Mouse (Mus musculus) heart, embryonic 14.5 days (tissue): ENCODE measurements around the gene Jmjd8. TPM values are rescaled to one million over a fixed set of nuclear protein-coding genes. Genes with fewer than 3 reads are reported as not detected.
A peak's percentile ranks its signal among the peaks of the same experiment; 100 is the strongest.

Experiments used
- ATAC-seq: fragments of 200-750 bp; cut with Nextera tagmentation; 2 replicates; pipeline ENCODE4 v1.8.0; 2017; ENCODE audit warnings: low read depth, moderate TSS enrichment; ENCODE audit not compliant: insufficient number of reproducible peaks, insufficient read depth, low FRiP score
- H3K27ac ChIP-seq, 2 experiments: fragments of 200-500 bp in 1 of 2; fragments of 300-500 bp in 1 of 2; sonication (generic) in 1 of 2; replicated peaks in 1 of 2; 2 replicates each; pipeline ENCODE4 v1.5.1; 2012 to 2014; ENCODE audit warnings: low read depth in 2 of 2, low read length in 2 of 2, control low read depth in 1 of 2, mild to moderate bottlenecking in 1 of 2, mixed read lengths in 1 of 2; ENCODE audit not compliant: control insufficient read depth in 1 of 2, insufficient read depth in 1 of 2
- H3K27me3 ChIP-seq: fragments of 300-500 bp; sonication (generic); 2 replicates; pipeline ENCODE4 v1.6.1; 2014; ENCODE audit warnings: mild to moderate bottlenecking, low read length, control low read depth; ENCODE audit not compliant: control insufficient read depth, insufficient read depth
- H3K36me3 ChIP-seq: fragments of 300-500 bp; sonication (generic); 2 replicates; pipeline ENCODE4 v1.6.1; 2014; ENCODE audit warnings: mild to moderate bottlenecking, control low read depth, low read length, mixed read lengths; ENCODE audit not compliant: control insufficient read depth, insufficient read depth
- H3K4me1 ChIP-seq, 2 experiments: fragments of 200-500 bp in 1 of 2; fragments of 300-500 bp in 1 of 2; sonication (generic) in 1 of 2; 2 replicates each; pipeline ENCODE4 v1.6.1; 2012 to 2014; ENCODE audit warnings: low read length in 2 of 2, control low read depth in 1 of 2, mixed read lengths in 1 of 2; ENCODE audit not compliant: control insufficient read depth in 2 of 2, insufficient read depth in 2 of 2
- H3K4me2 ChIP-seq: fragments of 300-500 bp; sonication (generic); 2 replicates; pipeline ENCODE4 v1.6.1; 2014; ENCODE audit warnings: mild to moderate bottlenecking, low read length
- H3K4me3 ChIP-seq, 2 experiments: fragments of 200-500 bp in 1 of 2; fragments of 300-500 bp in 1 of 2; sonication (generic) in 1 of 2; 2 replicates each; pipeline ENCODE4 v1.5.1; 2012 to 2014; ENCODE audit warnings: low read length in 2 of 2, mild to moderate bottlenecking in 2 of 2, control low read depth in 1 of 2, low read depth in 1 of 2, moderate library complexity in 1 of 2; ENCODE audit not compliant: control insufficient read depth in 1 of 2, insufficient read depth in 1 of 2
- H3K9ac ChIP-seq: fragments of 300-500 bp; sonication (generic); 2 replicates; pipeline ENCODE4 v1.6.1; 2014; ENCODE audit warnings: mild to moderate bottlenecking, low read length
- H3K9me3 ChIP-seq: fragments of 300-500 bp; sonication (generic); 2 replicates; pipeline ENCODE4 v1.6.1; 2016; ENCODE audit warnings: low read length, control low read depth; ENCODE audit not compliant: control insufficient read depth
- WGBS: fragments of 180-500 bp; shearing (Covaris S2); extraction: QIAGEN DNeasy Blood & Tissue Kit; methylation state at CpG from one replicate; pipeline ENCODE4 v1.1.7; 2014; 5-methylcytosine and 5-hydroxymethylcytosine counted together
- polyA plus RNA-seq: library from polyadenylated mRNA; unstranded; fragments of >200 nt; fragmentation: Nextera tagmentation; extraction: Ambion mirVana; gene quantifications from 2 replicates; pipeline ENCODE4 v1.2.1, GENCODE M21; 2014

Gene Jmjd8
- polyA plus RNA-seq, 1 experiment from 2014 or later, result 30.0 TPM

GRCm38 (mm10) chr17:25809606-25810340 lies 18.9 kb upstream of the Jmjd8 start:
- H3K4me2 ChIP-seq, result peak overlapping the region; percentile 96
- no peak for ATAC-seq
- no peak overlapping the region for H3K27ac ChIP-seq
- H3K27me3 ChIP-seq, result peaks cover 57% of the 10 kb centered on the region
- H3K9me3 ChIP-seq, result no peaks in the 10 kb centered on the region
- peak overlapping the region; percentile 41 to 64 for H3K4me3 ChIP-seq
- peaks cover 0 to 10% of the 10 kb centered on the region in 2 experiments; a peak in 1 of 4 replicates for H3K4me1 ChIP-seq
- peak overlapping the region; percentile 70 for H3K9ac ChIP-seq
- no peaks in the 10 kb centered on the region for H3K36me3 ChIP-seq
- 10% methylated on average over 25 of the region's 25 CpGs for WGBS

GRCm38 (mm10) chr17:25810890-25811289 lies 17.8 kb upstream of the Jmjd8 start:
- no peak overlapping the region for H3K9ac ChIP-seq
- 63% methylated on average over 4 of the region's 4 CpGs for WGBS
- H3K4me1 ChIP-seq, result peaks cover 0 to 10% of the 10 kb centered on the region in 2 experiments; a peak in 1 of 4 replicates
- peaks cover 67% of the 10 kb centered on the region for H3K27me3 ChIP-seq
- H3K36me3 ChIP-seq, result no peaks in the 10 kb centered on the region
- no peak overlapping the region for H3K4me3 ChIP-seq
- no peak overlapping the region for H3K27ac ChIP-seq
- ATAC-seq, result no peak
- H3K4me2 ChIP-seq, result no peak overlapping the region
- H3K9me3 ChIP-seq, result no peaks in the 10 kb centered on the region

GRCm38 (mm10) chr17:25813471-25813870 lies 15.2 kb upstream of the Jmjd8 start:
- no peak overlapping the region for H3K27ac ChIP-seq
- no peak for ATAC-seq
- 1% methylated on average over 20 of the region's 20 CpGs for WGBS

GRCm38 (mm10) chr17:25817662-25818061 lies 11.0 kb upstream of the Jmjd8 start:
- peaks cover 82% of the 10 kb centered on the region for H3K27me3 ChIP-seq

More at GRCm38 (mm10) chr17:25813471-25813870, 15.2 kb upstream of the Jmjd8 start:
- H3K4me2 ChIP-seq, result no peak overlapping the region
- H3K9me3 ChIP-seq, result no peaks in the 10 kb centered on the region
- peaks cover 0 to 10% of the 10 kb centered on the region in 2 experiments; a peak in 1 of 4 replicates for H3K4me1 ChIP-seq
- no peak overlapping the region for H3K4me3 ChIP-seq
- no peak overlapping the region for H3K9ac ChIP-seq
- H3K36me3 ChIP-seq, result no peaks in the 10 kb centered on the region
- peaks cover 83% of the 10 kb centered on the region for H3K27me3 ChIP-seq

GRCm38 (mm10) chr17:25818851-25819780 lies 9.6 kb upstream of the Jmjd8 start:
- Histone ChIP-seq H3K27me3 (peaks cover 77% of the 10 kb centered on the region), H3K4me3 (no peak overlapping the region; a peak in 1 of 4 replicates), H3K27ac (no peak overlapping the region), H3K9me3 (no peaks in the 10 kb centered on the region), H3K36me3 (no peaks in the 10 kb centered on the region), H3K4me2 (no peak overlapping the region), H3K4me1 (peaks cover 4 to 5% of the 10 kb centered on the region in 2 experiments), H3K9ac (no peak overlapping the region)
- no peak for ATAC-seq
- WGBS, result 6% methylated on average over 46 of the region's 46 CpGs

More at GRCm38 (mm10) chr17:25817662-25818061, 11.0 kb upstream of the Jmjd8 start:
- ATAC-seq, result no peak
- no peak overlapping the region for H3K9ac ChIP-seq
- no peaks in the 10 kb centered on the region for H3K4me1 ChIP-seq
- no peak overlapping the region for H3K4me2 ChIP-seq
- H3K27ac ChIP-seq, result no peak overlapping the region
- H3K4me3 ChIP-seq, result no peak overlapping the region
- 76% methylated on average over 11 of the region's 11 CpGs for WGBS
- H3K9me3 ChIP-seq, result no peaks in the 10 kb centered on the region
- H3K36me3 ChIP-seq, result no peaks in the 10 kb centered on the region

- H3K4me2 ChIP-seq, result peak within 1 kb of the TSS; percentile 87
- H3K27ac ChIP-seq, result peak within 1 kb of the TSS in 1 of 2 experiments; percentile 53; a peak in 2 of 4 replicates
- peaks cover 13 to 16% of the 10 kb centered on the region in 2 experiments for H3K4me1 ChIP-seq
- peaks cover 26% of the 10 kb centered on the region for H3K36me3 ChIP-seq
- peaks cover 42% of the 10 kb centered on the region for H3K27me3 ChIP-seq
- no peaks in the 10 kb centered on the region for H3K9me3 ChIP-seq
- H3K9ac ChIP-seq, result peak within 1 kb of the TSS; percentile 83
- WGBS, result under 1% methylated on average over 18 of the region's 18 CpGs
- H3K4me3 ChIP-seq, result peak within 1 kb of the TSS; percentile 60 to 61
- no peak for ATAC-seq
Observed at GRCm38 (mm10) chr17:25823452-25823851, 5.2 kb upstream of the Jmjd8 start, which contains the start of gene Wdr24. Wdr24 (plus strand) TSS chr17:25823627.

- Histone ChIP-seq H3K36me3 (peaks cover 26% of the 10 kb centered on the region), H3K9ac (peak overlapping the region; percentile 83), H3K27ac (no peak overlapping the region), H3K4me2 (peak overlapping the region; percentile 87), H3K4me1 (peaks cover 17 to 22% of the 10 kb centered on the region in 2 experiments), H3K9me3 (no peaks in the 10 kb centered on the region), H3K27me3 (peaks cover 31% of the 10 kb centered on the region), H3K4me3 (peak overlapping the region; percentile 60 to 61)
- ATAC-seq, result no peak
- WGBS, result 70% methylated on average over 17 of the region's 17 CpGs
Observed at GRCm38 (mm10) chr17:25824362-25825142, 4.1 kb upstream of the Jmjd8 start.
